In genomic region chr5:139737841-139738591, GRCm38 (mm10) we compare ENCODE assay signal across 14 mouse cellular contexts. TPM values are rescaled to one million over a fixed set of nuclear protein-coding genes. Genes with fewer than 3 reads are reported as not detected.
DNase-seq lines count a peak whose midpoint lies in the region; ATAC-seq lines count a peak whose summit lies in the region.
"Had no signal": no experiment of that assay in that cellular context is flagged by ENCODE, and none has a peak within 500 bp of the region (broad histone marks: within the 10 kb centered on the region; RNA-seq: fewer than 3 reads in every experiment).

No protein-coding gene starts in this region.

- no peak for ATAC-seq in kidney, embryonic 15.5 days (replicated peaks; ENCODE audit: low FRiP score)
- no peak for ATAC-seq in embryonic facial prominence, embryonic 13.5 days (ENCODE audit: insufficient number of reproducible peaks, insufficient read depth, low FRiP score, low TSS enrichment, low read depth)
- ATAC-seq in megakaryocyte-erythroid progenitor cell, adult 5-6 weeks (replicated peaks; ENCODE audit: low FRiP score, low TSS enrichment, poor library complexity, severe bottlenecking) = peak; percentile 19
- ATAC-seq: forebrain, embryonic 15.5 days had no signal

- peak; percentile 86 for DNase-seq in kidney, adult 11 months
- peak; percentile 62 for DNase-seq in kidney, postnatal 10 days
- no peak for DNase-seq in cerebellum, postnatal 10 days
- DNase-seq in Muller cell, postnatal 12 days (ENCODE audit: inconsistent ontology term) = no peak
- DNase-seq in embryo, embryonic 9.5 days (ENCODE audit: extremely low spot score) = no peak
- DNase-seq: cerebellum, adult 18-20 months; layer of hippocampus, adult 9-11 months; lung, postnatal 14 days had no signal

- H3K36me3 ChIP-seq in kidney, embryonic 15.5 days = no peaks in the 10 kb centered on the region
- H3K36me3 ChIP-seq in embryonic facial prominence, embryonic 13.5 days = no peaks in the 10 kb centered on the region
- H3K36me3 ChIP-seq: forebrain, embryonic 15.5 days; heart, embryonic 15.5 days; neural tube, embryonic 12.5 days had no signal

- no peak overlapping the region for H3K27ac ChIP-seq in kidney, embryonic 15.5 days
- H3K27ac ChIP-seq in embryonic facial prominence, embryonic 13.5 days = peak overlapping the region; percentile 82; the same call in 1 of the 2 replicates
- H3K27ac ChIP-seq: forebrain, embryonic 15.5 days; heart, embryonic 15.5 days; neural tube, embryonic 12.5 days had no signal

- H3K4me3 ChIP-seq in kidney, embryonic 15.5 days (replicated peaks) = no peak overlapping the region
- H3K4me3 ChIP-seq in embryonic facial prominence, embryonic 13.5 days = no peak overlapping the region
- H3K4me3 ChIP-seq: forebrain, embryonic 15.5 days; heart, embryonic 15.5 days; neural tube, embryonic 12.5 days had no signal

- peaks cover 4% of the 10 kb centered on the region; the same call in 1 of the 2 replicates for H3K27me3 ChIP-seq in kidney, embryonic 15.5 days
- H3K27me3 ChIP-seq in embryonic facial prominence, embryonic 13.5 days = no peaks in the 10 kb centered on the region
- H3K27me3 ChIP-seq: forebrain, embryonic 15.5 days; heart, embryonic 15.5 days had no signal

- H3K4me1 ChIP-seq in kidney, embryonic 15.5 days = peaks cover 44% of the 10 kb centered on the region
- peaks cover 55% of the 10 kb centered on the region for H3K4me1 ChIP-seq in embryonic facial prominence, embryonic 13.5 days

- 77% methylated on average over 14 of the region's 14 CpGs for WGBS in kidney, embryonic 15.5 days
- 71% methylated on average over 14 of the region's 14 CpGs for WGBS in embryonic facial prominence, embryonic 13.5 days

- no peak overlapping the region for H3K9ac ChIP-seq in kidney, embryonic 15.5 days
- H3K9ac ChIP-seq in embryonic facial prominence, embryonic 13.5 days = no peak overlapping the region
- H3K9ac ChIP-seq: forebrain, embryonic 15.5 days; heart, embryonic 15.5 days; neural tube, embryonic 12.5 days had no signal

- no peak overlapping the region for H3K4me2 ChIP-seq in kidney, embryonic 15.5 days
- no peak overlapping the region for H3K4me2 ChIP-seq in embryonic facial prominence, embryonic 13.5 days
- H3K4me2 ChIP-seq: forebrain, embryonic 15.5 days; heart, embryonic 15.5 days; neural tube, embryonic 12.5 days had no signal

- no peaks in the 10 kb centered on the region for H3K9me3 ChIP-seq in kidney, embryonic 15.5 days (replicated peaks)
- no peaks in the 10 kb centered on the region for H3K9me3 ChIP-seq in embryonic facial prominence, embryonic 13.5 days
- H3K9me3 ChIP-seq: forebrain, embryonic 15.5 days; heart, embryonic 15.5 days; neural tube, embryonic 12.5 days had no signal

RNA-seq across cellular contexts. Expression of gene Micall2, which starts 1.9 kb away (rescaled TPM):
- polyA plus RNA-seq in kidney, embryonic 15.5 days (2015; fragmentation: Nextera tagmentation; extraction: Ambion mirVana) = 4.6 and 5.9 TPM in 2 replicates
- 7.3 and 8.9 TPM in 2 replicates for polyA plus RNA-seq in embryonic facial prominence, embryonic 13.5 days (2015; fragmentation: Nextera tagmentation; extraction: Ambion mirVana)
- total RNA-seq in megakaryocyte-erythroid progenitor cell, adult 5-6 weeks (2014; fragmentation: Nextera tagmentation) = 13.2 and 13.9 TPM in 2 replicates
- total RNA-seq in megakaryocyte-erythroid progenitor cell, adult 5-6 weeks (2017) = 2.6 and 5.7 TPM in 2 replicates

RNA-seq across cellular contexts. Expression of gene Ints1, which starts 37.5 kb away (rescaled TPM):
- polyA plus RNA-seq in kidney, embryonic 15.5 days (2015; fragmentation: Nextera tagmentation; extraction: Ambion mirVana) = 26.1 and 27.7 TPM in 2 replicates
- polyA plus RNA-seq in embryonic facial prominence, embryonic 13.5 days (2015; fragmentation: Nextera tagmentation; extraction: Ambion mirVana) = 24.5 and 29.0 TPM in 2 replicates
- 106 and 117 TPM in 2 replicates for total RNA-seq in megakaryocyte-erythroid progenitor cell, adult 5-6 weeks (2014; fragmentation: Nextera tagmentation)
- 33.9 and 34.7 TPM in 2 replicates for total RNA-seq in megakaryocyte-erythroid progenitor cell, adult 5-6 weeks (2017)

RNA-seq across cellular contexts. Expression of gene Mafk, which starts 53.3 kb away (rescaled TPM):
- 10.6 and 11.1 TPM in 2 replicates for polyA plus RNA-seq in kidney, embryonic 15.5 days (2015; fragmentation: Nextera tagmentation; extraction: Ambion mirVana)
- polyA plus RNA-seq in embryonic facial prominence, embryonic 13.5 days (2015; fragmentation: Nextera tagmentation; extraction: Ambion mirVana) = 8.7 and 9.6 TPM in 2 replicates
- total RNA-seq in megakaryocyte-erythroid progenitor cell, adult 5-6 weeks (2014; fragmentation: Nextera tagmentation) = 23.8 and 24.3 TPM in 2 replicates
- 40.1 and 49.3 TPM in 2 replicates for total RNA-seq in megakaryocyte-erythroid progenitor cell, adult 5-6 weeks (2017)

Comparison
In these comparisons a context has a peak if more than half of its experiments do, and no peak if none do; other contexts are left out.
1. DNase-seq: peak in kidney, adult 11 months (single experiment) and kidney, postnatal 10 days (single experiment); none in cerebellum, postnatal 10 days (0 of 2), Muller cell, postnatal 12 days (single experiment) and embryo, embryonic 9.5 days (single experiment).